Mouse (Mus musculus) kidney, embryonic 14.5 days (tissue): Measurements from ENCODE around the gene Add3. TPM values are rescaled to one million over a fixed set of nuclear protein-coding genes. Genes with fewer than 3 reads are reported as not detected.

Source experiments
- ATAC-seq: fragments of 200-750 bp; cut with Nextera tagmentation; 2 replicates; pipeline ENCODE4 v1.8.0; 2017; ENCODE audit warnings: moderate number of reproducible peaks, mild to moderate bottlenecking, moderate TSS enrichment, moderate library complexity; ENCODE audit not compliant: low FRiP score, low TSS enrichment
- H3K27ac ChIP-seq: fragments of 300-500 bp; sonication (generic); 2 replicates; pipeline ENCODE4 v1.5.1; 2014; ENCODE audit warnings: low read depth, mild to moderate bottlenecking, low read length, moderate library complexity, mixed read lengths
- H3K27me3 ChIP-seq: fragments of 300-500 bp; sonication (generic); 2 replicates; pipeline ENCODE4 v1.6.1; 2014; ENCODE audit warnings: mild to moderate bottlenecking, low read length; ENCODE audit not compliant: control insufficient read depth, insufficient read depth
- H3K36me3 ChIP-seq: fragments of 300-500 bp; sonication (generic); 2 replicates; pipeline ENCODE4 v1.6.1; 2014; ENCODE audit warnings: low read length, mixed read lengths; ENCODE audit not compliant: control insufficient read depth, insufficient read depth
- H3K4me1 ChIP-seq: fragments of 300-500 bp; sonication (generic); 2 replicates; pipeline ENCODE4 v1.6.1; 2014; ENCODE audit warnings: low read length, mixed read lengths; ENCODE audit not compliant: control insufficient read depth, insufficient read depth
- H3K4me2 ChIP-seq: fragments of 300-500 bp; sonication (generic); replicated peaks from 2 replicates; pipeline ENCODE4 v1.6.1; 2014; ENCODE audit warnings: low read depth, mild to moderate bottlenecking, low read length
- H3K4me3 ChIP-seq: fragments of 300-500 bp; sonication (generic); 2 replicates; pipeline ENCODE4 v1.5.1; 2014; ENCODE audit warnings: mild to moderate bottlenecking, low read length
- H3K9ac ChIP-seq: fragments of 300-500 bp; sonication (generic); 2 replicates; pipeline ENCODE4 v1.6.1; 2014; ENCODE audit warnings: low read depth, mild to moderate bottlenecking, low read length, moderate library complexity
- H3K9me3 ChIP-seq: fragments of 300-500 bp; sonication (generic); 2 replicates; pipeline ENCODE4 v1.6.1; 2016; ENCODE audit warnings: low read length; ENCODE audit not compliant: control insufficient read depth
- WGBS: fragments of 180-500 bp; shearing (Covaris S2); extraction: QIAGEN DNeasy Blood & Tissue Kit; methylation state at CpG from one replicate; pipeline ENCODE4 v1.1.7; 2014; 5-methylcytosine and 5-hydroxymethylcytosine counted together
- polyA plus RNA-seq: library from polyadenylated mRNA; unstranded; fragments of >200 nt; fragmentation: Nextera tagmentation; extraction: Ambion mirVana; gene quantifications from 2 replicates; pipeline ENCODE4 v1.2.1, GENCODE M21; 2014

Gene Add3
- polyA plus RNA-seq, 1 experiment from 2014 or later: 76.1 TPM

- Histone ChIP-seq H3K9me3 (no peaks in the 10 kb centered on the region), H3K9ac (no peak overlapping the region), H3K27me3 (no peaks in the 10 kb centered on the region), H3K4me2 (no peak overlapping the region), H3K27ac (no peak overlapping the region), H3K4me3 (no peak overlapping the region), H3K36me3 (no peaks in the 10 kb centered on the region), H3K4me1 (peaks cover 5% of the 10 kb centered on the region)
- no peak for ATAC-seq
- WGBS: 92% methylated on average over 2 of the region's 2 CpGs
These were observed 33.8 kb downstream of the Add3 start for GRCm38 (mm10) chr19:53174034-53174433.

GRCm38 (mm10) chr19:53175550-53175949 is 35.3 kb downstream of the Add3 start:
- Histone ChIP-seq H3K36me3 (no peaks in the 10 kb centered on the region), H3K27ac (no peak overlapping the region), H3K9me3 (no peaks in the 10 kb centered on the region), H3K27me3 (no peaks in the 10 kb centered on the region), H3K9ac (no peak overlapping the region), H3K4me2 (no peak overlapping the region), H3K4me3 (no peak overlapping the region), H3K4me1 (peaks cover 4% of the 10 kb centered on the region)
- ATAC-seq: no peak
- WGBS: 74% methylated on average over 5 of the region's 5 CpGs

- no peaks in the 10 kb centered on the region for H3K9me3 ChIP-seq
- no peak overlapping the region for H3K4me3 ChIP-seq
- no peaks in the 10 kb centered on the region for H3K27me3 ChIP-seq
- no peak overlapping the region for H3K27ac ChIP-seq
- no peak overlapping the region for H3K4me2 ChIP-seq
- H3K9ac ChIP-seq: no peak overlapping the region
- H3K36me3 ChIP-seq: no peaks in the 10 kb centered on the region
- H3K4me1 ChIP-seq: peaks cover 7% of the 10 kb centered on the region; the same call in 1 of the 2 replicates
- ATAC-seq: no peak
- WGBS: 84% methylated on average over 4 of the region's 4 CpGs
These were observed 36.3 kb downstream of the Add3 start for GRCm38 (mm10) chr19:53176518-53176917.

- WGBS: 95% methylated on average over 20 of the region's 20 CpGs
These were observed 38.6 kb downstream of the Add3 start for GRCm38 (mm10) chr19:53178611-53179528.

GRCm38 (mm10) chr19:53180168-53180803 is 40.0 kb downstream of the Add3 start:
- no peaks in the 10 kb centered on the region for H3K27me3 ChIP-seq
- no peak for ATAC-seq
- H3K4me2 ChIP-seq: no peak overlapping the region
- H3K27ac ChIP-seq: peak overlapping the region; percentile 42; the same call in 1 of the 2 replicates
- no peak overlapping the region for H3K9ac ChIP-seq
- H3K36me3 ChIP-seq: no peaks in the 10 kb centered on the region
- peaks cover 25% of the 10 kb centered on the region for H3K4me1 ChIP-seq
- no peaks in the 10 kb centered on the region for H3K9me3 ChIP-seq
- WGBS: 78% methylated on average over 12 of the region's 12 CpGs
- no peak overlapping the region for H3K4me3 ChIP-seq

More at GRCm38 (mm10) chr19:53178611-53179528, 38.6 kb downstream of the Add3 start:
- H3K27ac ChIP-seq: no peak overlapping the region
- H3K9ac ChIP-seq: no peak overlapping the region
- ATAC-seq: no peak
- no peak overlapping the region for H3K4me2 ChIP-seq
- no peak overlapping the region for H3K4me3 ChIP-seq
- H3K9me3 ChIP-seq: no peaks in the 10 kb centered on the region
- no peaks in the 10 kb centered on the region for H3K36me3 ChIP-seq
- no peaks in the 10 kb centered on the region for H3K27me3 ChIP-seq
- peaks cover 14% of the 10 kb centered on the region for H3K4me1 ChIP-seq

GRCm38 (mm10) chr19:53181003-53181861 is 41.0 kb downstream of the Add3 start:
- ATAC-seq: peak; percentile 66
- Histone ChIP-seq H3K27me3 (no peaks in the 10 kb centered on the region), H3K4me3 (no peak overlapping the region), H3K36me3 (no peaks in the 10 kb centered on the region), H3K4me2 (no peak overlapping the region), H3K27ac (peak overlapping the region; percentile 59; the same call in 1 of the 2 replicates), H3K4me1 (peaks cover 25% of the 10 kb centered on the region), H3K9ac (no peak overlapping the region), H3K9me3 (no peaks in the 10 kb centered on the region)
- 46% methylated on average over 19 of the region's 19 CpGs for WGBS

- 54% methylated on average over 9 of the region's 9 CpGs for WGBS
- Histone ChIP-seq H3K4me2 (no peak overlapping the region), H3K36me3 (no peaks in the 10 kb centered on the region), H3K4me1 (peaks cover 25% of the 10 kb centered on the region), H3K9me3 (no peaks in the 10 kb centered on the region), H3K27ac (peak overlapping the region; percentile 42), H3K9ac (no peak overlapping the region), H3K4me3 (no peak overlapping the region), H3K27me3 (no peaks in the 10 kb centered on the region)
- no peak for ATAC-seq
These were observed 43.4 kb downstream of the Add3 start for GRCm38 (mm10) chr19:53183620-53184019.

- H3K27me3 ChIP-seq: no peaks in the 10 kb centered on the region
- 0 out of 2 replicates have a peak overlapping the region, but pooled peaks have one; percentile 34 for H3K9ac ChIP-seq
- peak overlapping the region; percentile 42; the same call in 1 of the 2 replicates for H3K27ac ChIP-seq
- H3K4me3 ChIP-seq: no peak overlapping the region
- no peak overlapping the region; the same call in 1 of the 2 replicates for H3K4me2 ChIP-seq
- no peaks in the 10 kb centered on the region for H3K36me3 ChIP-seq
- no peak for ATAC-seq
- no peaks in the 10 kb centered on the region for H3K9me3 ChIP-seq
- 13% methylated on average over 10 of the region's 10 CpGs for WGBS
- peaks cover 25% of the 10 kb centered on the region for H3K4me1 ChIP-seq
These were observed 44.0 kb downstream of the Add3 start for GRCm38 (mm10) chr19:53184216-53184615.
